Mouse (Mus musculus): ENCODE measurements around the gene Exosc3. TPM values are rescaled to one million over a fixed set of nuclear protein-coding genes. Genes with fewer than 3 reads are reported as not detected.
"Not testable (repeated sequence)": the region's sequence is repeated elsewhere in the genome, so short reads cannot be mapped to it uniquely, and the experiment has no call there.

Gene Exosc3
- total RNA-seq (2022): 10 to 100 TPM; 11.4 to 17.6 (median 15.0) TPM

GRCm38 (mm10) chr4:45342286-45343155, at the start of gene Exosc3:
TSS of gene Exosc3 (minus strand) at chr4:45342732.
- DNase-seq (ENCODE audit: low spot score in 2 of 2): peak in 1 of 2 experiments; percentile 19

GRCm38 (mm10) chr4:45392099-45392498, 49.6 kb upstream of the Exosc3 start:
- no peak for DNase-seq (ENCODE audit: low spot score in 2 of 2)

GRCm38 (mm10) chr4:45387296-45387695, 44.8 kb upstream of the Exosc3 start:
- not testable (repeated sequence) for DNase-seq (ENCODE audit: low spot score in 2 of 2)

GRCm38 (mm10) chr4:45382133-45382532, 39.6 kb upstream of the Exosc3 start:
- not testable (repeated sequence) for DNase-seq (ENCODE audit: low spot score in 2 of 2)

- not testable (repeated sequence) for DNase-seq (ENCODE audit: low spot score in 2 of 2)
Measured at GRCm38 (mm10) chr4:45380903-45381580, 38.5 kb upstream of the Exosc3 start.

- no peak for DNase-seq (ENCODE audit: low spot score in 2 of 2)
Measured at GRCm38 (mm10) chr4:45376573-45376972, 34.0 kb upstream of the Exosc3 start.

- no peak for DNase-seq (ENCODE audit: low spot score in 2 of 2)
Measured at GRCm38 (mm10) chr4:45374879-45375278, 32.3 kb upstream of the Exosc3 start.

- no peak for DNase-seq (ENCODE audit: low spot score in 2 of 2)
Measured at GRCm38 (mm10) chr4:45371261-45371660, 28.7 kb upstream of the Exosc3 start.

GRCm38 (mm10) chr4:45356653-45357052, 14.1 kb upstream of the Exosc3 start:
- no peak for DNase-seq (ENCODE audit: low spot score in 2 of 2)

GRCm38 (mm10) chr4:45341669-45342249, 773 bp downstream of the Exosc3 start, which contains the start of gene Dcaf10:
TSS of gene Dcaf10 (plus strand) at chr4:45342101.
- peak; percentile 77 to 91 for DNase-seq (ENCODE audit: low spot score in 2 of 2)

- no peak for DNase-seq (ENCODE audit: low spot score in 2 of 2)
Measured at GRCm38 (mm10) chr4:45341226-45341625, 1.3 kb downstream of the Exosc3 start.

- DNase-seq (ENCODE audit: low spot score in 2 of 2): no peak
Measured at GRCm38 (mm10) chr4:45332466-45332865, 10.1 kb downstream of the Exosc3 start.

- no peak for DNase-seq (ENCODE audit: low spot score in 2 of 2)
Measured at GRCm38 (mm10) chr4:45331139-45331538, 11.4 kb downstream of the Exosc3 start.

GRCm38 (mm10) chr4:45320159-45320816, 22.2 kb downstream of the Exosc3 start:
- DNase-seq (ENCODE audit: low spot score in 2 of 2): peak; percentile 81 to 85

GRCm38 (mm10) chr4:45311056-45311455, 31.5 kb downstream of the Exosc3 start:
- DNase-seq (ENCODE audit: low spot score in 2 of 2): no peak

GRCm38 (mm10) chr4:45308606-45309005, 33.9 kb downstream of the Exosc3 start:
- no peak for DNase-seq (ENCODE audit: low spot score in 2 of 2)

GRCm38 (mm10) chr4:45308046-45308445, 34.5 kb downstream of the Exosc3 start:
- no peak for DNase-seq (ENCODE audit: low spot score in 2 of 2)

- DNase-seq (ENCODE audit: low spot score in 2 of 2): no peak
Measured at GRCm38 (mm10) chr4:45305536-45305935, 37.0 kb downstream of the Exosc3 start.

GRCm38 (mm10) chr4:45296662-45297564, 45.6 kb downstream of the Exosc3 start, which contains the start of gene Trmt10b:
TSS of gene Trmt10b (plus strand) at chr4:45297127.
- peak; percentile 56 to 63 for DNase-seq (ENCODE audit: low spot score in 2 of 2)

GRCm38 (mm10) chr4:45287906-45288305, 54.6 kb downstream of the Exosc3 start:
- DNase-seq (ENCODE audit: low spot score in 2 of 2): no peak

Measured in layer of hippocampus, adult 8-10 months (tissue).